In genomic region chr1:120072900-120073299, GRCm38 (mm10) we compare ENCODE assay signal across 9 mouse cellular contexts. TPM values are rescaled to one million over a fixed set of nuclear protein-coding genes. Genes with fewer than 3 reads are reported as not detected.
DNase-seq lines count a peak whose midpoint lies in the region; ATAC-seq lines count a peak whose summit lies in the region.
"Had no signal": no experiment of that assay in that cellular context is flagged by ENCODE, and none has a peak within 500 bp of the region (broad histone marks: within the 10 kb centered on the region; RNA-seq: fewer than 3 reads in every experiment).

No protein-coding gene starts in this region.

- no peak for ATAC-seq in lung, embryonic 15.5 days (ENCODE audit: borderline replicate concordance, extremely low read depth, low FRiP score, low TSS enrichment)
- ATAC-seq in stomach, embryonic 15.5 days (ENCODE audit: insufficient read depth, low FRiP score, low read depth) = no peak

- intact Hi-C loops in gastrocnemius, postnatal 14 days (cut with DNase I; ENCODE audit: low total_unique reads) = no loop called here

- no peaks in the 10 kb centered on the region; the same call in 1 of the 2 replicates for H3K27me3 ChIP-seq in lung, embryonic 15.5 days
- H3K27me3 ChIP-seq in stomach, embryonic 15.5 days (replicated peaks) = 0 out of 2 replicates have a peak, but pooled peaks cover 3% of the 10 kb centered on the region

- H3K4me2 ChIP-seq in lung, embryonic 15.5 days = peak overlapping the region; percentile 64
- H3K4me2 ChIP-seq in stomach, embryonic 15.5 days = peak overlapping the region; percentile 89

- H3K4me1 ChIP-seq in lung, embryonic 15.5 days = peaks cover 18% of the 10 kb centered on the region
- 0 out of 2 replicates have a peak, but pooled peaks cover 16% of the 10 kb centered on the region for H3K4me1 ChIP-seq in stomach, embryonic 15.5 days

- no peak overlapping the region for H3K9ac ChIP-seq in lung, embryonic 15.5 days
- H3K9ac ChIP-seq in stomach, embryonic 15.5 days = no peak overlapping the region

- no peak overlapping the region for H3K27ac ChIP-seq in lung, embryonic 15.5 days
- no peak overlapping the region for H3K27ac ChIP-seq in stomach, embryonic 15.5 days

- WGBS in lung, embryonic 15.5 days = 5% methylated on average over 16 of the region's 16 CpGs
- 6% methylated on average over 16 of the region's 16 CpGs for WGBS in stomach, embryonic 15.5 days

- DNase-seq in layer of hippocampus, postnatal 10 days (ENCODE audit: low spot score in 2 of 2) = peak; percentile 18 to 25
- no peak for DNase-seq in layer of hippocampus, adult 8-10 months (ENCODE audit: low spot score in 2 of 2)
- peak; percentile 26 for DNase-seq in cerebellum, adult 8-10 months
- peak; percentile 46 for DNase-seq in gastrocnemius, postnatal 14 days
- DNase-seq in kidney, adult 8-10 months = peak; percentile 95
- DNase-seq in thymus, postnatal 36 days = no peak

- peak overlapping the region; percentile 31 for H3K4me3 ChIP-seq in lung, embryonic 15.5 days
- H3K4me3 ChIP-seq in stomach, embryonic 15.5 days (replicated peaks) = peak overlapping the region; percentile 38

- no peaks in the 10 kb centered on the region for H3K36me3 ChIP-seq in lung, embryonic 15.5 days
- H3K36me3 ChIP-seq in stomach, embryonic 15.5 days = no peaks in the 10 kb centered on the region
- H3K36me3 ChIP-seq: G1E had no signal

- H3K9me3 ChIP-seq in lung, embryonic 15.5 days = no peaks in the 10 kb centered on the region
- H3K9me3 ChIP-seq in stomach, embryonic 15.5 days = no peaks in the 10 kb centered on the region
- H3K9me3 ChIP-seq: G1E had no signal

RNA-seq across cellular contexts. Expression of gene Tmem37, which starts 1.0 kb away (rescaled TPM):
- 1 to 10 TPM; 1.0 to 2.0 TPM for total RNA-seq in layer of hippocampus, postnatal 10 days (2021)
- 1 to 10 TPM; 1.1 to 3.3 (median 1.5) TPM for total RNA-seq in layer of hippocampus, adult 8-10 months (2022)
- 1 to 10 TPM; 7.7 to 9.2 TPM for total RNA-seq in gastrocnemius, postnatal 14 days (2021)
- 9.0 and 9.1 TPM in 2 replicates for polyA plus RNA-seq in lung, embryonic 15.5 days (2015; fragmentation: Nextera tagmentation; extraction: Ambion mirVana)
- 20.1 and 23.9 TPM in 2 replicates for polyA plus RNA-seq in stomach, embryonic 15.5 days (2015; fragmentation: Nextera tagmentation; extraction: Ambion mirVana)
- polyA plus RNA-seq: G1E had no signal

RNA-seq across cellular contexts. Expression of gene Dbi, which starts 48.0 kb away (rescaled TPM):
- total RNA-seq in layer of hippocampus, postnatal 10 days (2021) = 100 to 1,000 TPM; 611 to 668 TPM
- total RNA-seq in layer of hippocampus, adult 8-10 months (2022) = 100 to 1,000 TPM; 269 to 515 (median 389) TPM
- total RNA-seq in gastrocnemius, postnatal 14 days (2021) = 100 to 1,000 TPM; 195 to 222 TPM
- polyA plus RNA-seq in lung, embryonic 15.5 days (2015; fragmentation: Nextera tagmentation; extraction: Ambion mirVana) = 442 and 452 TPM in 2 replicates
- 895 and 902 TPM in 2 replicates for polyA plus RNA-seq in stomach, embryonic 15.5 days (2015; fragmentation: Nextera tagmentation; extraction: Ambion mirVana)

RNA-seq across cellular contexts. Expression of gene 3110009E18Rik, which starts 48.1 kb away (rescaled TPM):
- total RNA-seq in layer of hippocampus, postnatal 10 days (2021) = 1 to 10 TPM; 7.1 to 8.7 TPM
- 1 to 10 TPM; 6.2 to 8.1 (median 7.4) TPM for total RNA-seq in layer of hippocampus, adult 8-10 months (2022)
- 1 to 10 TPM; 4.1 to 5.4 TPM for total RNA-seq in gastrocnemius, postnatal 14 days (2021)
- polyA plus RNA-seq in lung, embryonic 15.5 days (2015; fragmentation: Nextera tagmentation; extraction: Ambion mirVana) = 14.4 and 14.7 TPM in 2 replicates
- polyA plus RNA-seq in stomach, embryonic 15.5 days (2015; fragmentation: Nextera tagmentation; extraction: Ambion mirVana) = 16.6 and 17.8 TPM in 2 replicates

Comparison
In these comparisons a context has a peak if more than half of its experiments do, and no peak if none do; other contexts are left out.
1. DNase-seq: peak in layer of hippocampus, postnatal 10 days (2 of 2), cerebellum, adult 8-10 months (single experiment), gastrocnemius, postnatal 14 days (single experiment) and kidney, adult 8-10 months (2 of 2); none in layer of hippocampus, adult 8-10 months (0 of 2) and thymus, postnatal 36 days (0 of 2).